Mouse (Mus musculus): ENCODE measurements at regions not wholly inside any gene's neighbourhood (a gene's known extent, or its start where the extent isn't known, plus 50 kb on each side); places are given as distances from the start of the nearest gene placed in this dataset.

DNA sequence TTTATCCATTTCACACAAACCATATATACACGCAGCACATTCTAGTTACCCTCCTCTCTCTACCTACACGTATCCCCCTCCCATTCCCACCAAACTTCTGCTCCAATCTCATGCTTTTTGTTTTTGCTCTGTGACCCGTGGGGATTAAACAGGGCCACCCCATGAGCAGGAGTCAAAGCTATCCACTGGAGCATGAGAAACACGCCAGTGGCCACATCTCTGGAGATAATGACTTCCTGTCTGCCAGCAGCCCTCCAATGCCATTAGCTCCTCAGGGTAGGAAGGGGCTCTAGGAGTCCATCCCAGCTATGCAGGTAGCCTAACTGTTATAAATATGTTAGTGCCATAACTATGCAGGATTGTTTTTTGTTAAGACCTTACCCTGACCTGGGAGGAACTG is 141.9 kb upstream of the Grb10 start:
- DNase-seq (ENCODE audit: inconsistent ontology term) = peak; percentile 34

DNA sequence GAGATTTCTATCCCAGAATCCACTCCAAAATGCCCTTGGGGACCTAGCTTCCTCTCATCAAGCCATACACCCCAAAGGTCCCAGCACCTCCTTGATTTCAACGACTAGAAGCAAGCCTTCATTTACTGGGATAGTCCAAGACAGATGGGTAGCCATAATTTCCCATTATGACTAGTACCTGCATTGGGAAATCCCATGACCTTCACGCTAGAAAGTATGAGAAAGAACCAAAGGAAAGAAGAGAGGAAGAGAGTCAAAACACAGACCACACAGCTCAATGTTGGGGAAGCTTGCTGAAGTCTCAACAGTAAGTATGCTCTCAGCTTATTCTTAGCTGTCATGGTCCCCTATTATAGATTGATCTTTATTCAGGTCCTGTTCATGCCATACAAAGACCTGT is 133.9 kb upstream of the Grb10 start:
- no peak for DNase-seq (ENCODE audit: inconsistent ontology term)

DNA sequence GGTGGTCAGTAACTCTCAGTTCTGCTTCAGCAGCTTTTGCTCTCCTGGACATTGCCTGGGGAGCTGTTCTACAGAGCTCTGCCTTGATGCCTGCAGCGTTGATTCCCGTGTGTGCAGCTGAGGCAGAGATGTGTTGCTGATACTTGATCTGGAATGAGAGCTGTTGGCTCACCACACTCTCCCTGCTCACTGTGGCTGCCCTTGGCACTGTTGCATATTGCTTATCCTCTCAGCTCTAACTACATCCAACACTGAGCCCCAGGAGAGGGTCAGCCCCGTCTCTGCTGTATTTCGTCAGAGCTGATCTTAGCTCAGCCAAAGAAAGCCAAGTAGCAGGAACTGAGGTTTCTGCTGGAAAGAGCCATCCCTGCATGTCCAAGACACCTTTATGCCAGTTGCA is 132.8 kb upstream of the Grb10 start:
- DNase-seq (ENCODE audit: inconsistent ontology term) = no peak

DNA sequence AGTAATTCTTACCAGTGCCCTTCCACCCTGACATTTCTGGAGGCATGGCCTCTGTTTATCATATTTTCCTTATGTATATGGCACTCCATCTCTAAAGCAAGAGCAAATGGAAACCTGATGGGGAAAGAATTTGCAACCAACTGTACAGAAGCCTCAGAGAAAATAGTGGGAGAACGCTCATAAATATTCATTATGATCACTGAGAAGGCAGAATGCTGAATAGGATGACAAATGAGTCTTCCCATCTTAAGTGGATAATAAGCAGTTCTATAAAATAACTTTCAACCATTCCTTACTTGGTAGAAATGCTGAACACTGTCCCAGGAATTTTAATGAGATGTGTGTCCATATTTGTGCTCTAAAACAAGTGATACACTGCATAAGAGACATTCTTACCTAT is 129.9 kb upstream of the Grb10 start:
- no peak for DNase-seq (ENCODE audit: inconsistent ontology term)

Measured in Muller cell, postnatal 12 days (primary cell).